Comparison of ENCODE assay signal across 8 mouse cellular contexts in genomic region chr7:78577462-78578110, GRCm38 (mm10).
A peak's percentile ranks its signal among the peaks of the same experiment; 100 is the strongest.
DNase-seq lines count a peak whose midpoint lies in the region; ATAC-seq and TF ChIP-seq lines count a peak whose summit lies in the region.

No protein-coding gene starts in this region.

- peak; percentile 37 for DNase-seq in adrenal gland, adult 2 months
- DNase-seq in adrenal gland, postnatal 25 days = no peak
- DNase-seq in ovary, postnatal 36 days (ENCODE audit: low spot score) = peak; percentile 11
- DNase-seq in ovary, postnatal 14 days (ENCODE audit: low spot score) = no peak
- no peak for DNase-seq in heart, postnatal 0 days (ENCODE audit: low spot score)
- no peak for DNase-seq in liver, postnatal 0 days
- peak; percentile 54 for DNase-seq in thymus, postnatal 14 days

- H3K9me3 ChIP-seq in heart, postnatal 0 days (replicated peaks; ENCODE audit: control insufficient read depth, low read length) = no peaks in the 10 kb centered on the region
- no peaks in the 10 kb centered on the region for H3K9me3 ChIP-seq in liver, postnatal 0 days (ENCODE audit: low read length)

- under 1% methylated on average over 45 of the region's 49 CpGs for WGBS in heart, postnatal 0 days
- 1% methylated on average over 49 of the region's 49 CpGs for WGBS in liver, postnatal 0 days (ENCODE audit: insufficient replicate concordance)

- no peak for TF ChIP-seq EP300 in heart, postnatal 0 days (IDR thresholded peaks at IDR 0.05; ENCODE audit: low read depth)
- TF ChIP-seq EP300 in liver, postnatal 0 days (IDR thresholded peaks at IDR 0.05; ENCODE audit: low read depth) = no peak

- peak overlapping the region; percentile 76 for H3K4me2 ChIP-seq in heart, postnatal 0 days (ENCODE audit: low read depth, low read length)
- H3K4me2 ChIP-seq in liver, postnatal 0 days (ENCODE audit: low read depth, low read length) = peak overlapping the region; percentile 52

- no peak for ATAC-seq in heart, postnatal 0 days (ENCODE audit: insufficient read depth, low read depth)
- ATAC-seq in liver, postnatal 0 days = no peak
- no peak for ATAC-seq in megakaryocyte-erythroid progenitor cell, adult 5-6 weeks (replicated peaks; ENCODE audit: low FRiP score, low TSS enrichment, poor library complexity, severe bottlenecking)

- 0 out of 2 replicates have a peak, but pooled peaks cover 6% of the 10 kb centered on the region for H3K4me1 ChIP-seq in heart, postnatal 0 days (ENCODE audit: control insufficient read depth, insufficient read depth)
- no peaks in the 10 kb centered on the region for H3K4me1 ChIP-seq in liver, postnatal 0 days (ENCODE audit: insufficient read depth)

- H3K27ac ChIP-seq in heart, postnatal 0 days (ENCODE audit: low read depth) = no peak overlapping the region
- H3K27ac ChIP-seq in liver, postnatal 0 days (ENCODE audit: low read depth) = no peak overlapping the region

- no peaks in the 10 kb centered on the region for H3K36me3 ChIP-seq in heart, postnatal 0 days (replicated peaks; ENCODE audit: control insufficient read depth, insufficient read depth, low read length)
- no peaks in the 10 kb centered on the region for H3K36me3 ChIP-seq in liver, postnatal 0 days (replicated peaks; ENCODE audit: insufficient read depth, low read length)

- peak overlapping the region; percentile 59 for H3K4me3 ChIP-seq in heart, postnatal 0 days (ENCODE audit: low read depth, low read length)
- peak overlapping the region; percentile 11 for H3K4me3 ChIP-seq in liver, postnatal 0 days (ENCODE audit: low read depth, low read length)

- no peak for TF ChIP-seq CTCF in heart, postnatal 0 days (IDR thresholded peaks at IDR 0.05; ENCODE audit: low read depth)
- no peak for TF ChIP-seq CTCF in liver, postnatal 0 days (IDR thresholded peaks at IDR 0.05; ENCODE audit: low read depth)

- peaks cover 80% of the 10 kb centered on the region for H3K27me3 ChIP-seq in heart, postnatal 0 days (ENCODE audit: control insufficient read depth, insufficient read depth, low read length)
- H3K27me3 ChIP-seq in liver, postnatal 0 days (ENCODE audit: insufficient read depth, low read length) = peaks cover 64% of the 10 kb centered on the region

- no peak overlapping the region for H3K9ac ChIP-seq in heart, postnatal 0 days (replicated peaks; ENCODE audit: low read depth, low read length)
- no peak overlapping the region for H3K9ac ChIP-seq in liver, postnatal 0 days (replicated peaks)

Comparison
In these comparisons a context has a peak if more than half of its experiments do, and no peak if none do; other contexts are left out.
1. DNase-seq: peak in adrenal gland, adult 2 months (single experiment), ovary, postnatal 36 days (single experiment) and thymus, postnatal 14 days (single experiment); none in adrenal gland, postnatal 25 days (single experiment), ovary, postnatal 14 days (single experiment), heart, postnatal 0 days (single experiment) and liver, postnatal 0 days (single experiment).